Comparison of ENCODE assay signal across 12 mouse cellular contexts in genomic region chr7:24394475-24395161, GRCm38 (mm10). TPM values are rescaled to one million over a fixed set of nuclear protein-coding genes. Genes with fewer than 3 reads are reported as not detected.
DNase-seq lines count a peak whose midpoint lies in the region; ATAC-seq and TF ChIP-seq lines count a peak whose summit lies in the region.
"Had no signal": no experiment of that assay in that cellular context is flagged by ENCODE, and none has a peak within 500 bp of the region (broad histone marks: within the 10 kb centered on the region; RNA-seq: fewer than 3 reads in every experiment).

No protein-coding gene starts in this region.

- no peak for DNase-seq in kidney, adult 8-10 months
- peak; percentile 82 for DNase-seq in gonadal fat pad, adult 2 months (ENCODE audit: low read depth)
- DNase-seq in thymus, postnatal 25 days, result peak; percentile 59
- no peak for DNase-seq in lung, postnatal 10 days
- DNase-seq in forebrain, embryonic 10.5 days (ENCODE audit: extremely low spot score, low spot score), result no peak
- DNase-seq in midbrain, postnatal 0 days (ENCODE audit: low spot score), result no peak
- DNase-seq: B cell, adult 2 months had no signal

- H3K9me3 ChIP-seq in kidney, embryonic 15.5 days (replicated peaks), result no peaks in the 10 kb centered on the region
- H3K9me3 ChIP-seq in liver, embryonic 15.5 days (replicated peaks), result no peaks in the 10 kb centered on the region
- no peaks in the 10 kb centered on the region for H3K9me3 ChIP-seq in forebrain, embryonic 10.5 days
- no peaks in the 10 kb centered on the region for H3K9me3 ChIP-seq in midbrain, postnatal 0 days (ENCODE audit: low read length)
- H3K9me3 ChIP-seq: heart, embryonic 15.5 days had no signal

- peak overlapping the region; percentile 87 for H3K27ac ChIP-seq in kidney, embryonic 15.5 days
- H3K27ac ChIP-seq in liver, embryonic 15.5 days (replicated peaks), result peak overlapping the region; percentile 100
- H3K27ac ChIP-seq in forebrain, embryonic 10.5 days, result no peak overlapping the region
- H3K27ac ChIP-seq in midbrain, postnatal 0 days (ENCODE audit: low read depth, low read length), result no peak overlapping the region; the same call in 1 of the 2 replicates
- H3K27ac ChIP-seq: heart, embryonic 15.5 days had no signal

- no peak overlapping the region for H3K9ac ChIP-seq in kidney, embryonic 15.5 days
- peak overlapping the region; percentile 49 for H3K9ac ChIP-seq in liver, embryonic 15.5 days
- H3K9ac ChIP-seq in midbrain, postnatal 0 days (replicated peaks; ENCODE audit: low read length, poor library complexity, severe bottlenecking), result no peak overlapping the region
- H3K9ac ChIP-seq: heart, embryonic 15.5 days had no signal

- no peak overlapping the region for H3K4me3 ChIP-seq in kidney, embryonic 15.5 days (replicated peaks)
- H3K4me3 ChIP-seq in liver, embryonic 15.5 days (replicated peaks), result peak overlapping the region; percentile 17
- no peak overlapping the region for H3K4me3 ChIP-seq in forebrain, embryonic 10.5 days
- no peak overlapping the region for H3K4me3 ChIP-seq in midbrain, postnatal 0 days (ENCODE audit: low read depth, low read length)
- H3K4me3 ChIP-seq: heart, embryonic 15.5 days had no signal

- H3K4me2 ChIP-seq in kidney, embryonic 15.5 days, result 0 out of 2 replicates have a peak overlapping the region, but pooled peaks have one; percentile 7
- H3K4me2 ChIP-seq in liver, embryonic 15.5 days, result peak overlapping the region; percentile 60
- H3K4me2 ChIP-seq in midbrain, postnatal 0 days (ENCODE audit: low read depth, low read length, poor library complexity, severe bottlenecking), result no peak overlapping the region
- H3K4me2 ChIP-seq: heart, embryonic 15.5 days had no signal

- ATAC-seq in kidney, embryonic 15.5 days (replicated peaks; ENCODE audit: low FRiP score), result no peak
- peak; percentile 19 for ATAC-seq in liver, embryonic 15.5 days (ENCODE audit: insufficient read depth)
- ATAC-seq in midbrain, postnatal 0 days (ENCODE audit: low FRiP score), result no peak
- ATAC-seq: forebrain, embryonic 14.5 days; intestine, embryonic 16.5 days had no signal

- no peak for TF ChIP-seq CTCF in midbrain, postnatal 0 days (IDR thresholded peaks at IDR 0.05)

- H3K4me1 ChIP-seq in kidney, embryonic 15.5 days, result peaks cover 40% of the 10 kb centered on the region
- H3K4me1 ChIP-seq in liver, embryonic 15.5 days (replicated peaks), result peaks cover 87% of the 10 kb centered on the region
- peaks cover 10% of the 10 kb centered on the region for H3K4me1 ChIP-seq in forebrain, embryonic 10.5 days
- no peaks in the 10 kb centered on the region for H3K4me1 ChIP-seq in midbrain, postnatal 0 days (ENCODE audit: insufficient read depth, low read length)

- 27% methylated on average over 15 of the region's 15 CpGs for WGBS in kidney, embryonic 15.5 days
- WGBS in liver, embryonic 15.5 days (ENCODE audit: insufficient replicate concordance), result 13% methylated on average over 15 of the region's 15 CpGs
- 87% methylated on average over 15 of the region's 15 CpGs for WGBS in forebrain, embryonic 10.5 days
- 86% methylated on average over 15 of the region's 15 CpGs for WGBS in midbrain, postnatal 0 days

- H3K36me3 ChIP-seq in kidney, embryonic 15.5 days, result no peaks in the 10 kb centered on the region
- no peaks in the 10 kb centered on the region; the same call in 1 of the 2 replicates for H3K36me3 ChIP-seq in liver, embryonic 15.5 days (replicated peaks)
- no peaks in the 10 kb centered on the region for H3K36me3 ChIP-seq in forebrain, embryonic 10.5 days (replicated peaks)
- H3K36me3 ChIP-seq in midbrain, postnatal 0 days (ENCODE audit: insufficient read depth, low read length), result no peaks in the 10 kb centered on the region
- H3K36me3 ChIP-seq: heart, embryonic 15.5 days had no signal

- H3K27me3 ChIP-seq in kidney, embryonic 15.5 days, result no peaks in the 10 kb centered on the region
- H3K27me3 ChIP-seq in liver, embryonic 15.5 days, result no peaks in the 10 kb centered on the region
- H3K27me3 ChIP-seq in forebrain, embryonic 10.5 days (ENCODE audit: poor library complexity, severe bottlenecking), result no peaks in the 10 kb centered on the region
- no peaks in the 10 kb centered on the region for H3K27me3 ChIP-seq in midbrain, postnatal 0 days (ENCODE audit: insufficient read depth, low read length)
- H3K27me3 ChIP-seq: heart, embryonic 15.5 days had no signal

RNA-seq across cellular contexts. Expression of gene Smg9, which starts 4.8 kb away (rescaled TPM):
- 28.0 and 32.8 TPM in 2 replicates for polyA plus RNA-seq in kidney, embryonic 15.5 days (2015; fragmentation: Nextera tagmentation; extraction: Ambion mirVana)
- polyA plus RNA-seq in gonadal fat pad, adult 2 months (2012; rRNA removed), result 51.5 and 58.6 TPM in 2 replicates
- polyA plus RNA-seq in liver, embryonic 15.5 days (2015; fragmentation: Nextera tagmentation; extraction: Ambion mirVana), result 14.8 and 15.9 TPM in 2 replicates
- 26.5 and 28.5 TPM in 2 replicates for polyA plus RNA-seq in forebrain, embryonic 10.5 days (2016; fragmentation: Nextera tagmentation; extraction: Ambion mirVana)
- 34.2 and 50.0 TPM in 2 replicates for total RNA-seq in midbrain, postnatal 0 days (2014; rRNA removed)
- polyA plus RNA-seq in midbrain, postnatal 0 days (2015; fragmentation: Nextera tagmentation; extraction: Ambion mirVana), result 28.7 and 30.1 TPM in 2 replicates

RNA-seq across cellular contexts. Expression of gene Kcnn4, which starts 24.6 kb away (rescaled TPM):
- 4.9 and 5.5 TPM in 2 replicates for polyA plus RNA-seq in kidney, embryonic 15.5 days (2015; fragmentation: Nextera tagmentation; extraction: Ambion mirVana)
- polyA plus RNA-seq in gonadal fat pad, adult 2 months (2012; rRNA removed), result 7.3 and 10.2 TPM in 2 replicates
- 127 and 144 TPM in 2 replicates for polyA plus RNA-seq in liver, embryonic 15.5 days (2015; fragmentation: Nextera tagmentation; extraction: Ambion mirVana)
- 3.8 and 5.1 TPM in 2 replicates for polyA plus RNA-seq in forebrain, embryonic 10.5 days (2016; fragmentation: Nextera tagmentation; extraction: Ambion mirVana)
- total RNA-seq in midbrain, postnatal 0 days (2014; rRNA removed), result 0.27 and 2.5 TPM in 2 replicates
- polyA plus RNA-seq in midbrain, postnatal 0 days (2015; fragmentation: Nextera tagmentation; extraction: Ambion mirVana), result 0.81 and 1.1 TPM in 2 replicates

RNA-seq across cellular contexts. Expression of gene Lypd5, which starts 45.6 kb away (rescaled TPM):
- 0.28 TPM in 1 of 2 replicates, not detected in the other for polyA plus RNA-seq in kidney, embryonic 15.5 days (2015; fragmentation: Nextera tagmentation; extraction: Ambion mirVana)
- polyA plus RNA-seq in gonadal fat pad, adult 2 months (2012; rRNA removed), result 0.04 TPM in 1 of 2 replicates, not detected in the other
- polyA plus RNA-seq in liver, embryonic 15.5 days (2015; fragmentation: Nextera tagmentation; extraction: Ambion mirVana), result not detected in 2 replicates
- not detected in 2 replicates for polyA plus RNA-seq in forebrain, embryonic 10.5 days (2016; fragmentation: Nextera tagmentation; extraction: Ambion mirVana)
- 0.44 TPM in 1 of 2 replicates, not detected in the other for total RNA-seq in midbrain, postnatal 0 days (2014; rRNA removed)
- polyA plus RNA-seq in midbrain, postnatal 0 days (2015; fragmentation: Nextera tagmentation; extraction: Ambion mirVana), result not detected in 2 replicates
- polyA plus RNA-seq: forebrain, embryonic 14.5 days; intestine, embryonic 16.5 days had no signal

RNA-seq across cellular contexts. Expression of gene Irgc1, which starts 57.5 kb away (rescaled TPM):
- not detected in 2 replicates for polyA plus RNA-seq in kidney, embryonic 15.5 days (2015; fragmentation: Nextera tagmentation; extraction: Ambion mirVana)
- 7.9 and 10.0 TPM in 2 replicates for polyA plus RNA-seq in gonadal fat pad, adult 2 months (2012; rRNA removed)
- polyA plus RNA-seq in liver, embryonic 15.5 days (2015; fragmentation: Nextera tagmentation; extraction: Ambion mirVana), result 0.18 TPM in 1 of 2 replicates, not detected in the other
- not detected in 2 replicates for polyA plus RNA-seq in forebrain, embryonic 10.5 days (2016; fragmentation: Nextera tagmentation; extraction: Ambion mirVana)
- not detected in 2 replicates for total RNA-seq in midbrain, postnatal 0 days (2014; rRNA removed)
- polyA plus RNA-seq in midbrain, postnatal 0 days (2015; fragmentation: Nextera tagmentation; extraction: Ambion mirVana), result not detected in 2 replicates
- polyA plus RNA-seq: forebrain, embryonic 14.5 days; heart, embryonic 15.5 days had no signal

Comparison
In these comparisons a context has a peak if more than half of its experiments do, and no peak if none do; other contexts are left out.
1. H3K27ac ChIP-seq: peak in kidney, embryonic 15.5 days (single experiment) and liver, embryonic 15.5 days (single experiment); none in forebrain, embryonic 10.5 days (single experiment) and midbrain, postnatal 0 days (single experiment).
2. DNase-seq: peak in gonadal fat pad, adult 2 months (single experiment) and thymus, postnatal 25 days (single experiment); none in kidney, adult 8-10 months (0 of 2), lung, postnatal 10 days (single experiment), forebrain, embryonic 10.5 days (single experiment) and midbrain, postnatal 0 days (single experiment).
3. RNA of gene Kcnn4, which starts 24.6 kb away (polyA plus RNA-seq): 127 to 144 TPM in liver, embryonic 15.5 days; 7.3 to 10.2 TPM in gonadal fat pad, adult 2 months, 4.9 to 5.5 TPM in kidney, embryonic 15.5 days, 3.8 to 5.1 TPM in forebrain, embryonic 10.5 days and 0.81 to 1.1 TPM in midbrain, postnatal 0 days; every median in the first group is over 10 times any median in the second.